Mouse (Mus musculus) brain, embryonic 14.5 days (tissue): Measurements from ENCODE around the gene Cradd. TPM values are rescaled to one million over a fixed set of nuclear protein-coding genes. Genes with fewer than 3 reads are reported as not detected.
A peak's percentile ranks its signal among the peaks of the same experiment; 100 is the strongest.

Experiments used
- DNase-seq: peaks from one replicate; pipeline ENCODE4 v3.0.0-alpha.2; 2011; ENCODE audit warnings: low read depth
- CTCF ChIP-seq: fragments of 200-500 bp; IDR thresholded peaks from 2 replicates; pipeline ENCODE4 v1.5.1; 2012; ENCODE audit warnings: inconsistent platforms, mild to moderate bottlenecking, moderate library complexity, borderline replicate concordance; ENCODE audit not compliant: insufficient read depth, insufficient read length; ENCODE audit errors: extremely low read depth
- POLR2A ChIP-seq: fragments of 200-500 bp; IDR thresholded peaks from 2 replicates; pipeline ENCODE4 v1.6.1; 2012; ENCODE audit warnings: mild to moderate bottlenecking, inconsistent platforms, borderline replicate concordance; ENCODE audit not compliant: poor library complexity, insufficient read depth, insufficient read length, severe bottlenecking; ENCODE audit errors: extremely low read depth
- polyA plus RNA-seq: library from polyadenylated mRNA; depleted of rRNA; stranded (reverse); fragments of >200 nt; gene quantifications from 2 replicates; pipeline ENCODE4 v1.2.3, GENCODE M21; 2012

The Cradd gene
- polyA plus RNA-seq, 1 experiment: 10.1 TPM

- TF ChIP-seq POLR2A (no peak), CTCF (no peak)
- DNase-seq: no peak
These were observed 132.7 kb downstream of the Cradd start for GRCm38 (mm10) chr10:95191151-95191655.

- DNase-seq: no peak
- TF ChIP-seq CTCF (no peak), POLR2A (no peak)
These were observed 134.3 kb downstream of the Cradd start for GRCm38 (mm10) chr10:95189550-95190211.

- DNase-seq: peak; percentile 48
- TF ChIP-seq POLR2A (no peak), CTCF (no peak)
These were observed 139.7 kb downstream of the Cradd start for GRCm38 (mm10) chr10:95184210-95184609.

GRCm38 (mm10) chr10:95183051-95183450, 140.9 kb downstream of the Cradd start:
- TF ChIP-seq CTCF (no peak), POLR2A (no peak)
- DNase-seq: peak; percentile 91

- TF ChIP-seq CTCF (no peak), POLR2A (no peak)
- DNase-seq: no peak
These were observed 141.5 kb downstream of the Cradd start for GRCm38 (mm10) chr10:95182405-95182804.

GRCm38 (mm10) chr10:95181553-95181952, 142.4 kb downstream of the Cradd start:
- TF ChIP-seq CTCF (no peak), POLR2A (no peak)
- DNase-seq: peak; percentile 91

GRCm38 (mm10) chr10:95180900-95181299, 143.0 kb downstream of the Cradd start:
- TF ChIP-seq POLR2A (no peak), CTCF (no peak)
- no peak for DNase-seq

- TF ChIP-seq CTCF: no peak
- no peak for TF ChIP-seq POLR2A
- DNase-seq: no peak
These were observed 143.8 kb downstream of the Cradd start for GRCm38 (mm10) chr10:95180177-95180576.

GRCm38 (mm10) chr10:95178785-95179184, 145.1 kb downstream of the Cradd start:
- TF ChIP-seq POLR2A (no peak), CTCF (no peak)
- DNase-seq: no peak

- TF ChIP-seq CTCF (no peak), POLR2A (no peak)
These were observed 148.4 kb downstream of the Cradd start for GRCm38 (mm10) chr10:95175423-95176120.

GRCm38 (mm10) chr10:95174260-95174659, 149.7 kb downstream of the Cradd start:
- DNase-seq: peak; percentile 19
- TF ChIP-seq CTCF (no peak), POLR2A (no peak)

More at GRCm38 (mm10) chr10:95175423-95176120, 148.4 kb downstream of the Cradd start:
- DNase-seq: peak; percentile 31

- no peak for DNase-seq
- no peak for TF ChIP-seq POLR2A
- no peak for TF ChIP-seq CTCF
These were observed 153.1 kb downstream of the Cradd start for GRCm38 (mm10) chr10:95170721-95171354.
